Mouse (Mus musculus): Measurements from ENCODE around the gene Cib1. TPM values are rescaled to one million over a fixed set of nuclear protein-coding genes. Genes with fewer than 3 reads are reported as not detected.

Gene Cib1
- polyA plus RNA-seq, 1 experiment from 2014 or later, result 526 TPM

DNA sequence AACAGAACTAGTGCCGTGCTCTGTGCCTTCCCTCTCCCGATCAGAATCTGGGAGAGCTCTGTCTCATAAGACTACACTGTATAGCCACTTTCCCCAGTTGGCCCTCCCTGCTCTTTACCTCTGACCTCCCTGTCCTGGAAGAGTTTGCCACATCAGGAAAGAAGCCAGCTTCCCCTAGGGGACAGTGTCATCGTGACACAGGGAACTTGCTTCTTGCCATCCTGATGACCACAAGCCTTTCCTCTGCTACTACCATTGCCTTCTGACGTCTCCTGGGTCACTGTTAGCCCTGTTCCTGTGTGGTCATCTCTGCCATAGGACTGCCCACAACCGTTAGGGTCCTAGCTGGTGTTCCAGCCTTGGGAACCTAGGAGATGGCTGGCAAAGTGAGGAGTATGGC is 29.7 kb downstream of the Cib1 start:
- WGBS, result 81% methylated on average over 5 of the region's 5 CpGs
- H3K4me2 ChIP-seq (replicated peaks; ENCODE audit: low read depth), result no peak overlapping the region
- H3K9ac ChIP-seq (ENCODE audit: low read depth, low read length), result no peak overlapping the region

GRCm38 (mm10) chr7:80201888-80202540 is 30.6 kb downstream of the Cib1 start:
- H3K27ac ChIP-seq (ENCODE audit: low read depth, low read length), result no peak overlapping the region
- H3K4me3 ChIP-seq (ENCODE audit: low read depth, low read length), result no peak overlapping the region
- no peak for TF ChIP-seq CTCF (IDR thresholded peaks at IDR 0.05; ENCODE audit: low read depth)
- 85% methylated on average over 15 of the region's 15 CpGs for WGBS
- H3K9ac ChIP-seq (ENCODE audit: low read depth, low read length), result no peak overlapping the region
- no peaks in the 10 kb centered on the region for H3K27me3 ChIP-seq (replicated peaks; ENCODE audit: control insufficient read depth, insufficient read depth, low read length)
- peaks cover 23% of the 10 kb centered on the region; the same call in 1 of the 2 replicates for H3K4me1 ChIP-seq (replicated peaks; ENCODE audit: control insufficient read depth, insufficient read depth, low read length)
- no peaks in the 10 kb centered on the region for H3K9me3 ChIP-seq (ENCODE audit: control insufficient read depth)
- peaks cover 17% of the 10 kb centered on the region; the same call in 1 of the 2 replicates for H3K36me3 ChIP-seq (ENCODE audit: control insufficient read depth, insufficient read depth)
- no peak overlapping the region for H3K4me2 ChIP-seq (replicated peaks; ENCODE audit: low read depth)
- ATAC-seq, result no peak

More for the DNA sequence above, 29.7 kb downstream of the Cib1 start:
- Histone ChIP-seq H3K36me3 (ENCODE audit: control insufficient read depth, insufficient read depth) (peaks cover 17% of the 10 kb centered on the region; the same call in 1 of the 2 replicates), H3K9me3 (ENCODE audit: control insufficient read depth) (no peaks in the 10 kb centered on the region), H3K27ac (ENCODE audit: low read depth, low read length) (peak overlapping the region; percentile 97; the same call in 1 of the 2 replicates), H3K27me3 (replicated peaks; ENCODE audit: control insufficient read depth, insufficient read depth, low read length) (no peaks in the 10 kb centered on the region), H3K4me1 (replicated peaks; ENCODE audit: control insufficient read depth, insufficient read depth, low read length) (peaks cover 24% of the 10 kb centered on the region; the same call in 1 of the 2 replicates), H3K4me3 (ENCODE audit: low read depth, low read length) (no peak overlapping the region)
- 0 out of 2 replicates have a peak, but pooled peaks have one; percentile 2 for TF ChIP-seq CTCF (IDR thresholded peaks at IDR 0.05; ENCODE audit: low read depth)
- no peak for ATAC-seq

DNA sequence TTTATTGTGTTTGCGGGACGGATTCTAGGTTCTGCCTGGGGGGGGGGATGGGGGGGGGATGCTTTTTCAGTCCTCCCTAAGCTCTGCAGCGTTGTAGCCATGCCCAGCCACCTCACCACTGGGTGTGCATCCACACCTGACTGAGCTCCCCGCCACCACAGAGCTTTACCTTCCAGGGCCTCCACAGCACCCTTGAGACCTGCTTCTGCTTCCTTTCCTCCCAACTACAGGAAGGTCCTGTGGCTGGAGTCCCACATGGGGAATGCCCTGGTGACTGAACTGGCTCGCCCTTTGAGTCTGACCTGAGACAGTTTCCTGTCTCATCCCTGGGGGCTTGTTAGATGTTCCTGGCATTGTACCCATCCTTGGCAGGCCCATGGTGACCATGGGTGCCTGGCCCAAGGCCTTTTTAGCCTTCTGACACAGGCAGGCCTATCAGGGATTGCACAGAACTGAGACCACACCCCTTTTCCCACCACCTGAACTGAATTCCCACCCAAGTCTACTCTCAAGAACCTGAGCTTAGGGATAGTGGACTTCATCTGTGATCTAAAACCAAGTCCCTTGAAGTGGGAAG is 31.6 kb downstream of the Cib1 start:
- ATAC-seq, result no peak
- Histone ChIP-seq H3K36me3 (ENCODE audit: control insufficient read depth, insufficient read depth) (peaks cover 17% of the 10 kb centered on the region; the same call in 1 of the 2 replicates), H3K4me1 (replicated peaks; ENCODE audit: control insufficient read depth, insufficient read depth, low read length) (peaks cover 13% of the 10 kb centered on the region; the same call in 1 of the 2 replicates), H3K4me2 (replicated peaks; ENCODE audit: low read depth) (no peak overlapping the region), H3K27ac (ENCODE audit: low read depth, low read length) (no peak overlapping the region), H3K9me3 (ENCODE audit: control insufficient read depth) (no peaks in the 10 kb centered on the region), H3K27me3 (replicated peaks; ENCODE audit: control insufficient read depth, insufficient read depth, low read length) (no peaks in the 10 kb centered on the region), H3K9ac (ENCODE audit: low read depth, low read length) (no peak overlapping the region), H3K4me3 (ENCODE audit: low read depth, low read length) (no peak overlapping the region)
- 77% methylated on average over 5 of the region's 5 CpGs for WGBS
- no peak for TF ChIP-seq CTCF (IDR thresholded peaks at IDR 0.05; ENCODE audit: low read depth)

GRCm38 (mm10) chr7:80200588-80200945 is 32.0 kb downstream of the Cib1 start:
- peaks cover 12% of the 10 kb centered on the region; the same call in 1 of the 2 replicates for H3K4me1 ChIP-seq (replicated peaks; ENCODE audit: control insufficient read depth, insufficient read depth, low read length)
- peak overlapping the region; percentile 74; the same call in 1 of the 2 replicates for H3K4me2 ChIP-seq (replicated peaks; ENCODE audit: low read depth)
- WGBS, result 84% methylated on average over 6 of the region's 6 CpGs
- peak; percentile 30 for TF ChIP-seq CTCF (IDR thresholded peaks at IDR 0.05; ENCODE audit: low read depth)
- no peak overlapping the region for H3K4me3 ChIP-seq (ENCODE audit: low read depth, low read length)
- H3K36me3 ChIP-seq (ENCODE audit: control insufficient read depth, insufficient read depth), result peaks cover 17% of the 10 kb centered on the region; the same call in 1 of the 2 replicates
- H3K9me3 ChIP-seq (ENCODE audit: control insufficient read depth), result no peaks in the 10 kb centered on the region
- H3K27ac ChIP-seq (ENCODE audit: low read depth, low read length), result no peak overlapping the region
- no peaks in the 10 kb centered on the region for H3K27me3 ChIP-seq (replicated peaks; ENCODE audit: control insufficient read depth, insufficient read depth, low read length)
- no peak for ATAC-seq
- H3K9ac ChIP-seq (ENCODE audit: low read depth, low read length), result no peak overlapping the region

- 72% methylated on average over 11 of the region's 11 CpGs for WGBS
- TF ChIP-seq CTCF (IDR thresholded peaks at IDR 0.05; ENCODE audit: low read depth), result no peak
- Histone ChIP-seq H3K27me3 (replicated peaks; ENCODE audit: control insufficient read depth, insufficient read depth, low read length) (no peaks in the 10 kb centered on the region), H3K27ac (ENCODE audit: low read depth, low read length) (peak overlapping the region; percentile 8; the same call in 1 of the 2 replicates), H3K9me3 (ENCODE audit: control insufficient read depth) (no peaks in the 10 kb centered on the region), H3K4me1 (replicated peaks; ENCODE audit: control insufficient read depth, insufficient read depth, low read length) (peaks cover 12% of the 10 kb centered on the region; the same call in 1 of the 2 replicates), H3K4me3 (ENCODE audit: low read depth, low read length) (peak overlapping the region; percentile 79; the same call in 1 of the 2 replicates), H3K9ac (ENCODE audit: low read depth, low read length) (0 out of 2 replicates have a peak overlapping the region, but pooled peaks have one; percentile 81), H3K36me3 (ENCODE audit: control insufficient read depth, insufficient read depth) (peaks cover 17% of the 10 kb centered on the region; the same call in 1 of the 2 replicates), H3K4me2 (replicated peaks; ENCODE audit: low read depth) (peak overlapping the region; percentile 74)
- ATAC-seq, result no peak
Observed at GRCm38 (mm10) chr7:80199851-80200587, 32.6 kb downstream of the Cib1 start.

- 25% methylated on average over 6 of the region's 6 CpGs for WGBS
- Histone ChIP-seq H3K27me3 (replicated peaks; ENCODE audit: control insufficient read depth, insufficient read depth, low read length) (no peaks in the 10 kb centered on the region), H3K9ac (ENCODE audit: low read depth, low read length) (peak overlapping the region; percentile 81), H3K36me3 (ENCODE audit: control insufficient read depth, insufficient read depth) (peaks cover 17% of the 10 kb centered on the region; the same call in 1 of the 2 replicates), H3K9me3 (ENCODE audit: control insufficient read depth) (no peaks in the 10 kb centered on the region), H3K27ac (ENCODE audit: low read depth, low read length) (peak overlapping the region; percentile 94; the same call in 1 of the 2 replicates), H3K4me3 (ENCODE audit: low read depth, low read length) (peak overlapping the region; percentile 79), H3K4me2 (replicated peaks; ENCODE audit: low read depth) (peak overlapping the region; percentile 74), H3K4me1 (replicated peaks; ENCODE audit: control insufficient read depth, insufficient read depth, low read length) (peaks cover 12% of the 10 kb centered on the region; the same call in 1 of the 2 replicates)
- ATAC-seq, result no peak
- TF ChIP-seq CTCF (IDR thresholded peaks at IDR 0.05; ENCODE audit: low read depth), result no peak
Observed at GRCm38 (mm10) chr7:80199286-80199685, 33.3 kb downstream of the Cib1 start.

Data from intestine, postnatal 0 days (tissue).